Mouse (Mus musculus): ENCODE data around the gene Gm27027.

Gene Gm27027

DNA sequence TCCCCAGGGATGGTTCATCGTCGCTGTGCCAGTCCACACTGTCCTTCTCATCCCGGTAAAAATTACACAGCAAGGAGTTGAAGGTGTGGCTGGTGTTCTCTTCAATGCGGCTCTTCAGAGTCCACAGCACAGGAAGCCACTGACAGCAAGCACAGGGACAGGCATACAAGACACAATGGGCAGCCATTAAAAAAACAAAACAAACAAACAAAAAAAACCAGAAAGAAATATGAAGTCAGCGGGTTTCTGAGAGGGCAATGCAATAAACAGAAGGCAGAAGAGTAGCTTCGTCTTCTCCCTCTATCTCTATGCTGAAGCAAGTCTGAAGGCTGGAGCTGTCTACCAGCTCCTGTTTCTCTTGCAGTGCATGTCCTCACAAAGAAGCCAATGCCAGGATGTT is at the start of gene Gm27027:
Gene Gm27027 (minus strand): TSS at position 101 of the 400 bp plus-strand sequence.
- no peak for DNase-seq (ENCODE audit: low spot score in 2 of 2)

GRCm38 (mm10) chr2:94045411-94046090 is 49.4 kb upstream of the Gm27027 start:
- no peak for DNase-seq (ENCODE audit: low spot score in 2 of 2)

DNA sequence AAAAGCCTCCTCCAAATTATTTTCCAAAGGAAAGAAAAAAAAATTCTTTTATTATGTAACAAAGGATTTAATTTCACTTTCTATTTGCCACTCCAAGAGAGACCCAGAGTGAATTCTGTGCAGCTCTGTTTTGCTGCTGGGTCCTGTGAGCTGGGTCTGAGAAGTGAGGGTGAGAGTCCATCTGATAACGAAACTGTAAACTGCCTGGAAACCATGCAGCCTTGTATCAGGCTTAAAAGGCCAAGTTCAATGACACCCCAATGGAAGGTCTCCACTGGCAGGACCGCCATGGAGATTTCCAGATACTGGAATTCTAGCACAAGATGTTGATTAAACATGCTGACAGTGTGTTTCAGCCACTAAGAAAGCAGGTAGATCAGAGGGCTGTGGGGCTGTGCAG is 48.0 kb upstream of the Gm27027 start:
- DNase-seq (ENCODE audit: low spot score in 2 of 2) = no peak

GRCm38 (mm10) chr2:94043662-94044061 is 47.5 kb upstream of the Gm27027 start:
- peak; percentile 44 to 57 for DNase-seq (ENCODE audit: low spot score in 2 of 2)

DNA sequence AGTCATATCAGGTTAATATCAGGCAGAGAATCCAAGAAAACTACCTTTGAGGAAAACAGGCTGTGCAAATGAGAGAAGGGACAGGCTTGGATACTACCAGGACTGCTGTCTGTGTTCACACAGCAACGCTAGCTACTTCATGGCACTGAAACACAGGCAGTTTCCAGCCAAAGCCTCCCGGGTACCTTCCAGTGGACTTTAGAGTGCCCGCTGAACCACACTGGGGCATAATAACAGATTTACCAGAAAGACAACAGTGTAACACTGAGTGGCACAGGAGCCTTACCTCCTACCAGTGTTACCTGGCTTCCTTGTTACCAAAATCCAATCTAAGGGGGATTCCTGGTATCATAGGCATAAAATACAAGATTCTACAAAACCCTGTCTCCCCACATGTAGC is 46.3 kb upstream of the Gm27027 start:
- DNase-seq (ENCODE audit: low spot score in 2 of 2) = no peak

DNA sequence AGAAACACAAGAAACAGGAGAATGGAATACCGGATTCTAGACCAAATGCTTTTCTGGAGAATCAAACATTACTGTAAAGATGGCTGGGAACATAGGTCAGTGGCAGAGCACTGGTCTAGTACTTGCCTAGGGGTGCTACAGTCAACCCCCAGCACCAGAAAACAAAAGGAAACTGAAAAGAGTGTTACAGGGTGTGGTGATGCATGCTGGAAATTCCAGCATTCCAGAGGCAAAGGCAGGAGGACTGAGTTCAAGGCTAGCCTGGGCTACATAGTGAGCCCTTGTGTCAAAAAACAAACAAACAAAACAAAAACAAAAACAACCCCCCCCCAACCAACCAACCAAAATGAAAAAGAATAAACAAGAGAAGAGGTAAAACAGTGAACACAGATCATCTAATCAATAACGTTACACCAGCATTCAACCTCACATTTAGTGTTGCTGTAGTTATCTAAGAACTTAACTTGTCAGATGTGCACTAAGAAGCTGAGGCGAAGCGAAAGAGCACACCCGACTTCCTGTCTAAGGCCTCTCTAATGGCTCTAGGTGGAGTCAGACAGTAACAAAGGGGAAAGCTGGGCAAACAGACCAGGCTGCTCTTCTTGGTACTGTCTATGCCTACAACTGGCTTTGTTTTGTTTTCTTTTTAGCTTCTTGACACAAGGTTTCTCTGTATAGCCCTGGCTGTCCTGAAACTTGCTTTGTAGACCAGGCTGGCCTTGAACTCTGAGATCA is 44.4 kb upstream of the Gm27027 start:
- no peak for DNase-seq (ENCODE audit: low spot score in 2 of 2)

- peak; percentile 91 to 94 for DNase-seq (ENCODE audit: low spot score in 2 of 2)
These were observed 39.5 kb upstream of the Gm27027 start for GRCm38 (mm10) chr2:94035428-94036331.

DNA sequence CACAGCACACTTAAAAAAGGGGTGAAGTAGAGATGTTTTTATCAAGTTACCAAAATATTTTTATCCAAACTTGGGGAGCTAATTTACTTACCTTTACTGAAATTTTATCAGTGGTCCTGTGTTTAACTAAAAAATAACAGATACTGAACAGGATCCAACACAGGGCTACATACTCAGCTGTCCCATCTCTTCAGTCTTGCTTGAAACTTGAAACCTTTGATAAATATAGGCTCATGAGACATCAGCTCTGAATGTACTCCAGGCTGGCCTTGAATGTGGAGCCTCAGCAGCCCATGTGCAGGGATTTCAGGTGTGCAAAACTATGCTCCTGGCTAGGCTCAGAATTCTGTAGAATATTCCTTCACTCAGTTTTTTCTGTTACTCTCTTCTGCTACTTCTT is 34.4 kb upstream of the Gm27027 start:
- DNase-seq (ENCODE audit: low spot score in 2 of 2) = no peak

- DNase-seq (ENCODE audit: low spot score in 2 of 2) = no peak
These were observed 28.5 kb upstream of the Gm27027 start for GRCm38 (mm10) chr2:94024637-94025036.

- DNase-seq (ENCODE audit: low spot score in 2 of 2) = peak; percentile 93 to 96
These were observed 14.5 kb upstream of the Gm27027 start, which contains the start of gene Alkbh3 for GRCm38 (mm10) chr2:94010335-94011291. Gene Alkbh3, minus strand, starts transcription at chr2:94010807.

- DNase-seq (ENCODE audit: low spot score in 2 of 2) = peak; percentile 96
These were observed 6.2 kb upstream of the Gm27027 start for GRCm38 (mm10) chr2:94002331-94002730.

DNA sequence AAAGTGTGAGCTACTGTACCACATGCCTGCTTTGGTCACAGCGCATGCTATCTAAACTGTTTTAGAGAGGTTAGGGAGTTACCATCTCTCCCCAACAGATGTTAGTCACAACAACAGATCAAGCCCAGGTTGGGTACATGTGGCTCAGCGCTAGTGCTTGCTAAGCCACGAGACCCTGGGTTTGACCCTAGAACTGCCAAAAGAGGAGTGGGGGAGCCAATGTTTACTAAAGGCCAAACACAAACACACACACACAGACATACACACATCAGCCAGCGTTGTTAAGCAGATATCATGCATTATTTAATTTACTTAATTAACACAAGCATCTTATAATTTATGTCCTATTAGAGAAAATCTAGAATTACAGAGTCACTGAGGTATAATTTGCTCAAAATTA is 5.8 kb upstream of the Gm27027 start:
- DNase-seq (ENCODE audit: low spot score in 2 of 2) = no peak

- DNase-seq (ENCODE audit: low spot score in 2 of 2) = no peak
These were observed 5.3 kb upstream of the Gm27027 start for GRCm38 (mm10) chr2:94001411-94001810.

DNA sequence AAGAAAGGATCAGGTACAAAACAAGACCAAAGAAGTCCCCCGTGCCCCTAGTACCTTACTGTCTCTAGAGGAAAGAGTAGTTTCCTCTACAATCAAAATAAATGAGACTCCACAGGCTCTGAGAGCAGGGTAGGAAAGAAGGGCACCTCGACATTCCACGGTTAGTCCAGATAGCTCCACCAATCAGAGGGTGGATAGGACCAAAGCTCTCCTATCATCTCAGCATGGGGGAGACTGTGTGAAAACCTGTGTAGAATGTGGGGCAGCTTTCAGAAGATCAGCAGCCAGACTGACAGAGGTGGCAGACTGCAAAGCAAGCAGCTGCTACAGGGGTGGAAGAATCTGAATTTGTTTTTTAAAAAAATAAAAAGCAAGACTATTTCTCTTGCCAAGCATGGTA is 3.3 kb downstream of the Gm27027 start:
- no peak for DNase-seq (ENCODE audit: low spot score in 2 of 2)

GRCm38 (mm10) chr2:93992259-93992658 is 3.9 kb downstream of the Gm27027 start:
- peak in 1 of 2 experiments; percentile 15 for DNase-seq (ENCODE audit: low spot score in 2 of 2)

DNA sequence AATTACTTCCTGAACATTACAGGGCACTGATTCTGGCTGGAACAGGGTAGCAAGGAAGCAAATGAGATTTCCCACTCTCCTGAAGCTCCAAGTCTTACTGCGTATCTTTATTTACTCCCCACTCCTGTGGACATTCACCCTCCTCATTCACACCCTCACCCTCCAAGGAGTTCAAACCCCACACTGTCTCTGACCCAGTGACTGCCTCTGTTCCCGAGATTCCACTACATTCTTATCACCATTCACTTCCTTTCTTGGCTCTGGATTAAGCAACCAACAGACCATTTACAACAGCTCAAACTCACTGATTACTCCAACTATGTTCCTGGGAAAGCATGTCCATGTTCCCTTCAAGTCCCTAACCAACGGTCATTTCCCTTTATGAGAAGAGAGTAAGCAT is 4.8 kb downstream of the Gm27027 start:
- DNase-seq (ENCODE audit: low spot score in 2 of 2) = no peak

- DNase-seq (ENCODE audit: low spot score in 2 of 2) = no peak
These were observed 7.7 kb downstream of the Gm27027 start for GRCm38 (mm10) chr2:93988440-93988839.

- DNase-seq (ENCODE audit: low spot score in 2 of 2) = no peak
These were observed 13.5 kb downstream of the Gm27027 start for GRCm38 (mm10) chr2:93982457-93983235.

GRCm38 (mm10) chr2:93979249-93980120 is 16.7 kb downstream of the Gm27027 start:
- no peak for DNase-seq (ENCODE audit: low spot score in 2 of 2)

All from right cerebral cortex, adult 2 months (tissue).